Mouse (Mus musculus) bone marrow, adult 2 months (tissue): ENCODE data around the gene Clpx.

ENCODE experiments used
- CTCF ChIP-seq: fragments of 200-500 bp; IDR thresholded peaks from 2 replicates; pipeline ENCODE4 v1.5.1; 2011; ENCODE audit warnings: low read length, control low read depth; ENCODE audit not compliant: control insufficient read depth, insufficient read depth
- POLR2A ChIP-seq: fragments of 200-500 bp; IDR thresholded peaks from 2 replicates; pipeline ENCODE4 v1.6.1; 2011; ENCODE audit warnings: low read depth, mild to moderate bottlenecking, control low read depth, low read length, borderline replicate concordance; ENCODE audit not compliant: control insufficient read depth

- TF ChIP-seq CTCF (no peak), POLR2A (no peak)
Measured at GRCm38 (mm10) chr9:65302327-65302983, 8.4 kb downstream of the Clpx start.
